Mouse (Mus musculus): ENCODE measurements at regions not wholly inside any gene's neighbourhood (a gene's known extent, or its start where the extent isn't known, plus 50 kb on each side); places are given as distances from the start of the nearest gene placed in this dataset.
"Not testable (repeated sequence)": the region's sequence is repeated elsewhere in the genome, so short reads cannot be mapped to it uniquely, and the experiment has no call there.

- Histone ChIP-seq H3K4me1 (ENCODE audit: control insufficient read depth, insufficient read depth, insufficient read length) (no peaks in the 10 kb centered on the region), H3K27ac (ENCODE audit: insufficient read depth, low read length) (no peak overlapping the region), H3K36me3 (ENCODE audit: control insufficient read depth, insufficient read depth, low read length) (no peaks in the 10 kb centered on the region), H3K4me3 (ENCODE audit: extremely low read depth, insufficient read depth, insufficient read length) (no peak overlapping the region), H3K27me3 (ENCODE audit: control insufficient read depth, insufficient read depth, low read length) (no peaks in the 10 kb centered on the region)
- DNase-seq (ENCODE audit: low read depth in 1 of 2, low spot score in 2 of 2): no peak
- WGBS: 66% methylated on average over 2 of the region's 2 CpGs
- TF ChIP-seq POLR2A (IDR thresholded peaks at IDR 0.05; ENCODE audit: low read depth, low read length): no peak
- no peak for TF ChIP-seq CTCF (IDR thresholded peaks at IDR 0.05; ENCODE audit: extremely low read depth, insufficient read depth, insufficient read length, insufficient replicate concordance)
These were observed 373.4 kb upstream of the Ccdc54 start for GRCm38 (mm10) chr16:50964395-50964794.

GRCm38 (mm10) chr16:50944091-50944490 lies 353.1 kb upstream of the Ccdc54 start:
- no peaks in the 10 kb centered on the region for H3K4me1 ChIP-seq (ENCODE audit: control insufficient read depth, insufficient read depth, insufficient read length)
- WGBS: 89% methylated on average over 4 of the region's 4 CpGs
- no peak overlapping the region for H3K4me3 ChIP-seq (ENCODE audit: extremely low read depth, insufficient read depth, insufficient read length)
- no peaks in the 10 kb centered on the region for H3K36me3 ChIP-seq (ENCODE audit: control insufficient read depth, insufficient read depth, low read length)
- no peaks in the 10 kb centered on the region for H3K27me3 ChIP-seq (ENCODE audit: control insufficient read depth, insufficient read depth, low read length)
- no peak for TF ChIP-seq POLR2A (IDR thresholded peaks at IDR 0.05; ENCODE audit: low read depth, low read length)
- DNase-seq (ENCODE audit: low read depth in 1 of 2, low spot score in 2 of 2): no peak
- no peak overlapping the region for H3K27ac ChIP-seq (ENCODE audit: insufficient read depth, low read length)

DNA sequence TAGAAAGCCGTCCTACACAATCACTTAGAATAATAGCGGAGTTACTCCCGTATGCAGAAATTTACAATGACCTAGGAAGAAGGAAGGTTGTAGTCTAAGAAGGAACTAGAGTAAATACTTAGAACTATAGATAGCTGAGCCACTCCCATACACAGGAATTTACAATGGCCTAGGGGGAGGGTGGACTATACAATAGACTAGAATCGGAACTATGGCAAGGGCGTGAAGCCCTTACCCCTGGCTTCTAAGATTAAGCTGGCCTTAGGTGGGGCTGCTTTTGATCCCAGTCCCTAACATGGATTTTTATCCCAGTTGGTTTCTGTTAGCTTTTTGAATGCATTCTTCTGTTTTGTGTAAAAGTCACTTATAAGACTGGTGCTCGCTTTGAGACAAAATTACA lies 352.6 kb upstream of the Ccdc54 start:
- H3K4me3 ChIP-seq (ENCODE audit: extremely low read depth, insufficient read depth, insufficient read length); H3K27me3 ChIP-seq (ENCODE audit: control insufficient read depth, insufficient read depth, low read length); H3K36me3 ChIP-seq (ENCODE audit: control insufficient read depth, insufficient read depth, low read length); H3K4me1 ChIP-seq (ENCODE audit: control insufficient read depth, insufficient read depth, insufficient read length); H3K27ac ChIP-seq (ENCODE audit: insufficient read depth, low read length); DNase-seq (ENCODE audit: low read depth in 1 of 2, low spot score in 2 of 2): not testable (repeated sequence)
- WGBS: 95% methylated on average over 6 of the region's 6 CpGs

DNA sequence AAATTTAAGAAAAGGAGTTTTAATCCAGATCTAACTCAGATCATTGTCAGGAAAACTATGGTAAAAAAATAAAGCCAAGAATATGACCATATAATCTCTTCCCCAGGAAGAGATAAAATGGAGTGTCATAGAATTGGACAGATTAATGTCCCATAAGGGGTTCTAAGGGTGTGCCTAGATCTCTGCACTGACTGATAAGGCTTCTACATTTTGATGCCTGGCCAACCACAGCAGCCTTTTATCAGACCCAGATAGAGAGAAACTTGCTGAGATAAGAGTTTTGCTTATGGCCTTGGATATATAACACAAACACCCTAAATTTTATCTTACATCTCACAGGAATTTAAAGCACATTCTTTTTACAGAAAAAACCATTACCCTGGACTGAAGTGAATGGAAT lies 351.3 kb upstream of the Ccdc54 start:
- Histone ChIP-seq H3K27ac (ENCODE audit: insufficient read depth, low read length) (no peak overlapping the region), H3K4me3 (ENCODE audit: extremely low read depth, insufficient read depth, insufficient read length) (no peak overlapping the region), H3K4me1 (ENCODE audit: control insufficient read depth, insufficient read depth, insufficient read length) (no peaks in the 10 kb centered on the region), H3K27me3 (ENCODE audit: control insufficient read depth, insufficient read depth, low read length) (no peaks in the 10 kb centered on the region), H3K36me3 (ENCODE audit: control insufficient read depth, insufficient read depth, low read length) (no peaks in the 10 kb centered on the region)
- DNase-seq (ENCODE audit: low read depth in 1 of 2, low spot score in 2 of 2): no peak
- TF ChIP-seq CTCF (IDR thresholded peaks at IDR 0.05; ENCODE audit: extremely low read depth, insufficient read depth, insufficient read length, insufficient replicate concordance) (no peak), POLR2A (IDR thresholded peaks at IDR 0.05; ENCODE audit: low read depth, low read length) (no peak)

GRCm38 (mm10) chr16:50939316-50939715 lies 348.4 kb upstream of the Ccdc54 start:
- no peak overlapping the region for H3K27ac ChIP-seq (ENCODE audit: insufficient read depth, low read length)
- no peak for DNase-seq (ENCODE audit: low read depth in 1 of 2, low spot score in 2 of 2)
- 53% methylated on average over 6 of the region's 6 CpGs for WGBS
- no peaks in the 10 kb centered on the region for H3K36me3 ChIP-seq (ENCODE audit: control insufficient read depth, insufficient read depth, low read length)
- no peaks in the 10 kb centered on the region for H3K27me3 ChIP-seq (ENCODE audit: control insufficient read depth, insufficient read depth, low read length)
- TF ChIP-seq POLR2A (IDR thresholded peaks at IDR 0.05; ENCODE audit: low read depth, low read length) (no peak), CTCF (IDR thresholded peaks at IDR 0.05; ENCODE audit: extremely low read depth, insufficient read depth, insufficient read length, insufficient replicate concordance) (no peak)
- no peak overlapping the region for H3K4me3 ChIP-seq (ENCODE audit: extremely low read depth, insufficient read depth, insufficient read length)
- no peaks in the 10 kb centered on the region for H3K4me1 ChIP-seq (ENCODE audit: control insufficient read depth, insufficient read depth, insufficient read length)

DNA sequence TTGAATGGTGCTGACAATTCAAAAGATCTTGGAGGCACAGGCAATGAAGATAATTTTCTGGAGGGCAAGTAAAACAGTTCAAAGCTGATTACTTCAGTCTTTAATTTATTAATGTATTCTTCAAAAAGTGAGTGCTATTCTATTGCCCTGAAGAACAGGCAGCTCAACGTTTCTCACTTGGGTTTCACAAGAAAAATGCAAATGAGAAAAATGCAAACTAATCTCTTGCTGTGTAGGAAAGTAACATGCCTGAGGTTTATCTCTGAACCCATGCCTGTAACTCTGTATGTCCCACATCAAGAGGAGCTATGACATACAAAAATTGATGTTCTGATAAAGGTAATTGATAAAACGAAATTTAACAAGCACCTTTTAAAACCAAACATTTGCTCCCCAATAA lies 316.8 kb upstream of the Ccdc54 start:
- no peak overlapping the region for H3K27ac ChIP-seq (ENCODE audit: insufficient read depth, low read length)
- no peaks in the 10 kb centered on the region for H3K27me3 ChIP-seq (ENCODE audit: control insufficient read depth, insufficient read depth, low read length)
- no peaks in the 10 kb centered on the region for H3K4me1 ChIP-seq (ENCODE audit: control insufficient read depth, insufficient read depth, insufficient read length)
- H3K36me3 ChIP-seq (ENCODE audit: control insufficient read depth, insufficient read depth, low read length): no peaks in the 10 kb centered on the region
- H3K4me3 ChIP-seq (ENCODE audit: extremely low read depth, insufficient read depth, insufficient read length): no peak overlapping the region
- 63% methylated on average over 2 of the region's 2 CpGs for whole genome bisulfite sequencing
- no peak for DNase-seq (ENCODE audit: low read depth in 1 of 2, low spot score in 2 of 2)
- TF ChIP-seq POLR2A (IDR thresholded peaks at IDR 0.05; ENCODE audit: low read depth, low read length) (no peak), CTCF (IDR thresholded peaks at IDR 0.05; ENCODE audit: extremely low read depth, insufficient read depth, insufficient read length, insufficient replicate concordance) (no peak)

DNA sequence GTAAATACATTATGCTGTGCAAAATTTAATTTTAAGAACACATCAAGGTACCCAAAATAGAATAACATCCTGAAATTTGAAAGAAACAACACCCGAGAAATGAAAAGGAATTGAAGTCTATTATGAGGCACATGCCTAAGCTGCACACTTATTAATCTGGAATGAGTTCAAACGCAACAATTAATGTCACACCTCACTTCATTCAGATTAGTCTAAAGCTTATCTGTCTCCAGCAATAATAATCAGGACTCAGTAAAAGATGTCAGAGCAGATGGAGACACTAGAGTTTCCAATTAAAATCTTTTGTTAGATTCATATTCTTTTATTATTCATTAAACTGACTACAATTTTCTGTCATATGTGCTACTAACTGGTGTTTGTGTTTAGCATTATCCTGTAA lies 308.2 kb upstream of the Ccdc54 start:
- Histone ChIP-seq H3K36me3 (ENCODE audit: control insufficient read depth, insufficient read depth, low read length) (no peaks in the 10 kb centered on the region), H3K27me3 (ENCODE audit: control insufficient read depth, insufficient read depth, low read length) (no peaks in the 10 kb centered on the region), H3K4me3 (ENCODE audit: extremely low read depth, insufficient read depth, insufficient read length) (no peak overlapping the region), H3K27ac (ENCODE audit: insufficient read depth, low read length) (no peak overlapping the region), H3K4me1 (ENCODE audit: control insufficient read depth, insufficient read depth, insufficient read length) (no peaks in the 10 kb centered on the region)
- DNase-seq (ENCODE audit: low read depth in 1 of 2, low spot score in 2 of 2): no peak
- 88% methylated on average over 2 of the region's 2 CpGs for WGBS
- TF ChIP-seq CTCF (IDR thresholded peaks at IDR 0.05; ENCODE audit: extremely low read depth, insufficient read depth, insufficient read length, insufficient replicate concordance) (no peak), POLR2A (IDR thresholded peaks at IDR 0.05; ENCODE audit: low read depth, low read length) (no peak)

GRCm38 (mm10) chr16:50877926-50878325 lies 287.0 kb upstream of the Ccdc54 start:
- Histone ChIP-seq H3K27me3 (ENCODE audit: control insufficient read depth, insufficient read depth, low read length) (no peaks in the 10 kb centered on the region), H3K4me3 (ENCODE audit: extremely low read depth, insufficient read depth, insufficient read length) (no peak overlapping the region), H3K27ac (ENCODE audit: insufficient read depth, low read length) (no peak overlapping the region), H3K4me1 (ENCODE audit: control insufficient read depth, insufficient read depth, insufficient read length) (no peaks in the 10 kb centered on the region), H3K36me3 (ENCODE audit: control insufficient read depth, insufficient read depth, low read length) (no peaks in the 10 kb centered on the region)
- DNase-seq (ENCODE audit: low read depth in 1 of 2, low spot score in 2 of 2): no peak
- no peak for TF ChIP-seq POLR2A (IDR thresholded peaks at IDR 0.05; ENCODE audit: low read depth, low read length)
- no peak for TF ChIP-seq CTCF (IDR thresholded peaks at IDR 0.05; ENCODE audit: extremely low read depth, insufficient read depth, insufficient read length, insufficient replicate concordance)
- WGBS: 59% methylated on average over 3 of the region's 3 CpGs
